Mouse (Mus musculus) embryo, embryonic 10.5 days (tissue): Measurements from ENCODE around the gene Vmn1r85.

Source experiments
- DNase-seq: peaks from one replicate; pipeline ENCODE4 v3.0.0-alpha.2; 2015; ENCODE audit warnings: low spot score

Vmn1r85 gene

DNA sequence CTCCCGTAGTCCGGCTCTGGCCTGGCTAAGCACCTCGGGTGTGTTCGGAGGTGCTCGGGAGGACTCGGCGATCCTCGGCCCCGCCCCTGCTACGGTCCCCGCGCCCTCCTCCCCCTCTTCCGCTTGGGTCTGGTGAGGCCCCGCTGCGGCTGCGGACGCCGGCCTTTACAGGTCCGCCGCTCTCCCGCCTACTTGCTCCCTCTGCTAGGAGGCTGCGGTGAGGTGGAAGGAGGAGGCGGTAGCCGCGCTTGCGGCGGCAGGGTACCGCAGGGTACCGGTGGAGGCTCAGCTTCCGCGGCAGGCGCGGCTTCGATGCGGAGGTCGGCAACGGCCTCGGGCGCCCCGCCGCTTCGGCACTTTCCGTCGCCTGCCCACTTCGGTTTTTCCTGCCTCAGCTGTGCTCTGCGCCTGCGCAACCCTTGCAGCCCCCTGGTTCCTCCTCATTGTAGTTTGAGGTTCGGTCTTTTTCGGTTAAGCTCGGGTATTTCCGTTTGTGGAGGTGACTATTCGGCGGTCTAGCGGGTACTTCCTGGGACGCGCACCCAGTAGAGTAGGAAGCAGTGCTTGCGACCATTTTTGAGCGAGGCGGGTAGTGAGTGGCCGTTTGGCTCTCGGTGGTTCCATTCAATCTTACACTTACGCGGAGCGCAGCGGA is 56.9 kb downstream of the Vmn1r85 start, which contains the start of gene Ube2m:
Gene Ube2m (minus strand): TSS at position 375 of the 655 bp plus-strand sequence.
- DNase-seq: peak; percentile 99

DNA sequence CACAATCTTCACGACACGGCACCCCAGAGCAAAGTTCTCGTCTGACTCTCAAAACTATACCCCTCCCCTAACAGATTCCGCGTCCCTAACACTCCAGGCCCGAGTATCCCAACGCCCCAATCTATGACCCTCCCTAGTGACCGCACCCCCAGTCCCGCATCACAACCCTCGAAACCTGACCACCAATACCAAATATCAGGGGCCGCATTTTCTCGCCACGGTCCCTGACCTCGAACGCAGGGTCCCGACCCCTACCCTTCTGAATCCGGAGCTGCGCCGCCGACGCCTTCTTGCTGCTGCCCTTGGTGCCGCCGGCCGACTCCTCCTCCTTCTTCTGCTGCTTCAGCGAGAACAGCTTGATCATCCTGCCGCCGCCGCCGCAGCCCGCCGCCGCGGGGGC is 57.6 kb downstream of the Vmn1r85 start:
- no peak for DNase-seq

DNA sequence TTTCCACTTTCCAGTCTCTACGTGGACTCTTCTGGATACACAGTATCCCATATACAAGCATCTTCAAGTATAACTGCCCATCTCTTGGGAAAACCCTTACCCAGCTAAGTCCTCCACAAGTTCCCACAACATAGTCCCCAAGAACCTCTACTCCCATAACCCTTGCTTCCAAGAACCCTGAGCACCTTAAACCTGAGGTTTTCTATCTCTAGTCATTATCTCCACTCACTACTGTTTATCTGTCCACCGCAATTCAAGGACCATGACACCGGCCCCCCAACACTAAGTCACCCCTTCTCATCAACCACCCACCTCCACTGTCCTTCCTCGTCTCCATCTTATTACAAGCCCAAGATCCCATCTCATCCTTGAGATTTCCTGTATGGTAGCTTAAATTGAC is 58.2 kb downstream of the Vmn1r85 start:
- DNase-seq: no peak

DNA sequence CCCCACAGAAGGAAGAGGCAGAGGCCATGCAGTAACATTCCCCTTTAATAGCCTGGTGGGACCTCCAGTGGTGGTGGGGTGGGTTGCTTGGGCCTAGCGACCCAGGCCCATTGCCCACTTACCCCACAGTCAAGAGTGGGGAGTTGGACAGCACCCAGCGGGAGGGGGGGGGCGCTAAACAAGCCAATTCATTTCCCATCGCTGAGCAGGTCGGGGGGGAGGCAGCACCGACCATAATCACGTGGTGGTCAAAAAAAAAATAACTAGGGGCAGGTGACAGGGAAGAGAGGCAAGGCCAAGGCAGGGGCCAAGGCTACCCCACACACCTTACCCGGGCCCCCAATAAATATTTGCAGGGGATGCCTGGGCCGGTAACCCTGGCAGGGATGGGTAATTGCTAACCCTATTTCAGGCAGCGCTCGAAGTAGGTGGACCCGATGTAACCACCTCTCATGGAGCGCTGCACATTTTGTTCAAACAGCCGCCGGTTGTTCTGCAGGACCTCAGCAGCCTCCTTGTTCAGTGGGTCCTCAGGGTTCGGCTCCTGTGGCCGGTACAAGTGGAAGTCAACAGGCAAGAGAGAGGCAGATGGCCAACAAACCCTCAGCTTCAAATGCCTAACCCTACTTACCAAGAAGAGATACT is 59.6 kb downstream of the Vmn1r85 start:
- DNase-seq: no peak

DNA sequence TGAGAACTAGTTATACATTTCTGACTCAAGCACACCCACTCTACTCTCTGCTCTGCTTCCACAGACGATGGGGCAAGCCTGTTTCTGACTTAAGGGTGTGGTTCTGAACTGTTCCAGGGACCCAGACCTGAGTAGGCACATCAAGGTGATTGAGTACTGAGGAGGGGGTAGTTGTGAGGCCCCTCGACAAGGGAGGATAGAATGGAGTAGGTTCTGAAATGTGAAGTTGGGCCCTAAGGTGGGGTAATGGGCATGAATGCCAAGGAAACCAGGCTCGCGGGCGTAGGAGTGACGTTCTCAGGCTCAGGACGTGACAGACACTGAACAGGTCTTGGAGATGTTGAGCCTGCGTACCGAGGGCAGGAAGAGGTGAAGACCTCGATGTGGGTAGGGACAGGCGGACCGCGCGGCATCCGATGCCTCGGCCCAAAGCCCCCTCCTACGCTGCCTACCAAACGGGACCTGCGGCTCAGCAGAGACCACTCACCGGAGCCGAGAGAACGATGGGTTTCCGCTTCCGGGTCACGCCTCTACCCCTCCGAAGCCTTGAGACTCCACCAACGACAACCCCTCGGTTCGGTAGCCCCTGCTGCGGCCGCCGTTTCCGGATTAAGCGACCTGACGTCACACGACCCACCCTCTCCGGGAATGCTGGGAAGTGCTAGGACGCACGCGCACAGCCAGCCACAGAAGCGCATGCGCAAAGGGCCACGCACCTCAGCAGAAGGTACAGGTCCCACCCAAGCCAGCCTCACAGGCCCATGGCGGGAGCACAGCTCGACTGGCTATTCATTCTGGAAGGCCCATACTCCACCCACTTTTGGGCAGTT is 60.6 kb downstream of the Vmn1r85 start, which contains the start of gene Chmp2a:
Gene Chmp2a (minus strand): TSS at position 660 of the 830 bp plus-strand sequence.
- peak; percentile 98 for DNase-seq

DNA sequence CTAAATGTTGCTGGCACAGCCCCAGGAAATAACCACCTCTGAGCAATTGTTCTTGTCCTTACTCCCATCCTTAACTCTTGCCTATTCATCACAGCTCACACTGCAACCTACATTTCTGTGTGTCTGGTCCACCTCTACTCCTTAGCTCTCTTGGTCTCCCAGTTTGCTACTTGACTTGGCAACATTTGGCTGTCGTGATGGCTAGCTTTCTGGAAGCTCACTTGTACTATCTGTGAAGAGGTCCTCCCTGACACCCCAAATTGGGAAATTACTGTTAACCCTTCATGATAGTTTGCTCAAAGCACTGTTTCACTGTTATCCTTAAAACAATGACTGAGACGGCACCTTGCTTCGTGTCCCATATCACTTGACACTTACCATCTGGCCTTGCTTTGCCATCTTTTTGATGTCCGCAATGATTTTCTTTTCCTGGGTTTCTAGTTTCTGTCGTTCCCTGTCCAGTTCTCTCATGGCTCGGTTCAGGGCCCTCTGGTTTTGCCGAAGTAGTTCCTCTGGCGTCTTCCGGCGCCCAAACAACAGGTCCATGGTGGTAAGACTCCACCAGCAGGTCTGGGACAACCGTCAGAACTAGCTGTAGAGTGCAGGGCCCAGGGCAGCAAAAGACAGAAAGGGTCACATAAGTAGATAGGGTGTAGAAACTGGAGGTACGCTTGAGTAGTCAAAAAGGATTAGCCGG is 61.4 kb downstream of the Vmn1r85 start:
- DNase-seq: no peak
